Mouse (Mus musculus) ES-Bruce4 (cell line): Measurements from ENCODE around the gene Usp46.

ENCODE experiments used
- CTCF ChIP-seq: IDR thresholded peaks from one replicate; pipeline ENCODE4 v1.8.1; 2011; ENCODE audit warnings: low read depth, low read length
- POLR2A ChIP-seq: IDR thresholded peaks from one replicate; pipeline ENCODE4 v1.8.1; 2011; ENCODE audit warnings: low read length; ENCODE audit not compliant: insufficient read depth

DNA sequence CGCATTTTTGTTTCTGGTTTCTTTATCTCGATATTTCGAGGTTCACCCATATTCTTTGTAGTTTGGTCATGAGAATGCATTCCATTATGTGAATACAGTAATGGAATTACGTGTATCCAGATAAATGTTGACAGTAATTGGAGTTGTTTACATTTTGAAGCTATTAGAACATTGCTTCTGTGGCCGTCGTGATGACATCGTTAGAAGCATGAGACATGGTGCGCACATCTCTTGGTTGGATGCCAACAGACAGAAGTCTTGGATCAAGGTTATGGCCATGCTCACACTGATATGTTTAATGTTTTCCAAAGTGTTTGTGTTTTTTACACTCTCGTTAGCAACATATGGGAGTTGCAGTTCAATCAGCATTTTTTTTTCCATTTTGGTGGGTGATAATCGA is 30.8 kb upstream of the Usp46 start:
- no peak for TF ChIP-seq CTCF
- TF ChIP-seq POLR2A, result no peak
